Mouse (Mus musculus) cortical plate, adult 2 months (tissue): ENCODE results near the gene St5. TPM values are rescaled to one million over a fixed set of nuclear protein-coding genes. Genes with fewer than 3 reads are reported as not detected.

Experiments used
- H3K27ac ChIP-seq: fragments of 200-500 bp; 2 replicates; pipeline ENCODE4 v1.5.1; 2012; ENCODE audit warnings: low read length, control low read depth, inconsistent platforms; ENCODE audit not compliant: insufficient read depth
- H3K4me1 ChIP-seq: fragments of 200-500 bp; 2 replicates; pipeline ENCODE4 v1.6.1; 2011; ENCODE audit warnings: low read length; ENCODE audit not compliant: control insufficient read depth, insufficient read depth
- H3K4me3 ChIP-seq: fragments of 200-500 bp; 2 replicates; pipeline ENCODE4 v1.5.1; 2011; ENCODE audit warnings: mild to moderate bottlenecking, low read length, control low read depth; ENCODE audit not compliant: insufficient read depth
- CTCF ChIP-seq: fragments of 200-500 bp; IDR thresholded peaks from 2 replicates; pipeline ENCODE4 v1.5.1; 2011; ENCODE audit warnings: mild to moderate bottlenecking, control low read depth, low read length; ENCODE audit not compliant: insufficient read depth; ENCODE audit errors: extremely low read depth
- POLR2A ChIP-seq: fragments of 200-500 bp; IDR thresholded peaks from 2 replicates; pipeline ENCODE4 v1.6.1; 2011; ENCODE audit warnings: mild to moderate bottlenecking, low read length, control low read depth; ENCODE audit not compliant: insufficient read depth; ENCODE audit errors: extremely low read depth
- polyA plus RNA-seq: library from polyadenylated mRNA; depleted of rRNA; stranded (reverse); fragments of >200 nt; gene quantifications from 2 replicates; pipeline ENCODE4 v1.2.3, GENCODE M21; 2012

Gene St5
- polyA plus RNA-seq, 1 experiment = 18.3 TPM

GRCm38 (mm10) chr7:109657884-109658283 is 45.5 kb downstream of the St5 start:
- no peaks in the 10 kb centered on the region; the same call in 1 of the 2 replicates for H3K4me1 ChIP-seq
- TF ChIP-seq POLR2A = no peak
- TF ChIP-seq CTCF = no peak
- no peak overlapping the region for H3K27ac ChIP-seq
- H3K4me3 ChIP-seq = no peak overlapping the region

GRCm38 (mm10) chr7:109654871-109655270 is 48.5 kb downstream of the St5 start:
- TF ChIP-seq CTCF (no peak), POLR2A (no peak)
- no peak overlapping the region for H3K27ac ChIP-seq
- H3K4me3 ChIP-seq = no peak overlapping the region
- no peaks in the 10 kb centered on the region for H3K4me1 ChIP-seq

GRCm38 (mm10) chr7:109648812-109649594 is 54.4 kb downstream of the St5 start:
- H3K4me1 ChIP-seq = no peaks in the 10 kb centered on the region
- no peak overlapping the region for H3K27ac ChIP-seq
- no peak for TF ChIP-seq POLR2A
- TF ChIP-seq CTCF = no peak
- no peak overlapping the region for H3K4me3 ChIP-seq

- H3K27ac ChIP-seq = no peak overlapping the region
- no peaks in the 10 kb centered on the region; the same call in 1 of the 2 replicates for H3K4me1 ChIP-seq
- no peak overlapping the region for H3K4me3 ChIP-seq
- TF ChIP-seq CTCF = no peak
These were observed 56.8 kb downstream of the St5 start for GRCm38 (mm10) chr7:109646574-109646973.

- no peak overlapping the region for H3K4me3 ChIP-seq
- H3K4me1 ChIP-seq = no peaks in the 10 kb centered on the region; the same call in 1 of the 2 replicates
- no peak overlapping the region; the same call in 1 of the 2 replicates for H3K27ac ChIP-seq
- TF ChIP-seq CTCF (no peak), POLR2A (no peak)
These were observed 60.0 kb downstream of the St5 start for GRCm38 (mm10) chr7:109643305-109643994.

- Histone ChIP-seq H3K4me3 (no peak overlapping the region), H3K27ac (no peak overlapping the region), H3K4me1 (no peaks in the 10 kb centered on the region; the same call in 1 of the 2 replicates)
- TF ChIP-seq CTCF (no peak), POLR2A (no peak)
These were observed 61.4 kb downstream of the St5 start for GRCm38 (mm10) chr7:109641963-109642362.

GRCm38 (mm10) chr7:109641102-109641501 is 62.3 kb downstream of the St5 start:
- Histone ChIP-seq H3K27ac (no peak overlapping the region), H3K4me1 (no peaks in the 10 kb centered on the region; the same call in 1 of the 2 replicates), H3K4me3 (no peak overlapping the region)
- TF ChIP-seq POLR2A = no peak
- no peak for TF ChIP-seq CTCF

- Histone ChIP-seq H3K27ac (no peak overlapping the region), H3K4me1 (no peaks in the 10 kb centered on the region; the same call in 1 of the 2 replicates), H3K4me3 (no peak overlapping the region)
- TF ChIP-seq POLR2A (no peak), CTCF (no peak)
These were observed 66.0 kb downstream of the St5 start for GRCm38 (mm10) chr7:109637391-109637790.

- Histone ChIP-seq H3K27ac (no peak overlapping the region), H3K4me3 (no peak overlapping the region), H3K4me1 (no peaks in the 10 kb centered on the region; the same call in 1 of the 2 replicates)
- TF ChIP-seq CTCF (no peak), POLR2A (no peak)
These were observed 67.2 kb downstream of the St5 start for GRCm38 (mm10) chr7:109636086-109636792.

GRCm38 (mm10) chr7:109633404-109634085 is 69.9 kb downstream of the St5 start:
- no peak for TF ChIP-seq POLR2A
- no peak for TF ChIP-seq CTCF
- Histone ChIP-seq H3K4me1 (no peaks in the 10 kb centered on the region; the same call in 1 of the 2 replicates), H3K27ac (no peak overlapping the region)

More at GRCm38 (mm10) chr7:109633404-109634085, 69.9 kb downstream of the St5 start:
- no peak overlapping the region for H3K4me3 ChIP-seq
